Mouse (Mus musculus): ENCODE measurements around the gene Rnf167. TPM values are rescaled to one million over a fixed set of nuclear protein-coding genes. Genes with fewer than 3 reads are reported as not detected.

Rnf167 gene
- polyA plus RNA-seq, 1 experiment: 118 TPM

- WGBS: 83% methylated on average over 3 of the region's 3 CpGs
- Histone ChIP-seq H3K27ac (ENCODE audit: insufficient read depth, low read depth, low read length) (no peak overlapping the region), H3K36me3 (ENCODE audit: control insufficient read depth, insufficient read depth, low read length) (no peaks in the 10 kb centered on the region), H3K4me3 (ENCODE audit: insufficient read depth, low read depth, low read length) (no peak overlapping the region), H3K27me3 (replicated peaks; ENCODE audit: control insufficient read depth, insufficient read depth, low read length) (no peaks in the 10 kb centered on the region), H3K4me1 (ENCODE audit: control insufficient read depth, insufficient read depth, low read length) (peaks cover 8% of the 10 kb centered on the region)
- no peak for DNase-seq
- TF ChIP-seq POLR2A (IDR thresholded peaks at IDR 0.05; ENCODE audit: low read depth, low read length) (no peak), CTCF (conservative IDR thresholded peaks at IDR 0.05; ENCODE audit: insufficient read depth, insufficient read length, low read depth, low read length) (no peak)
These were observed 46.5 kb downstream of the Rnf167 start for GRCm38 (mm10) chr11:70693504-70693903.

- WGBS: 81% methylated on average over 3 of the region's 3 CpGs
- DNase-seq: no peak
- Histone ChIP-seq H3K36me3 (ENCODE audit: control insufficient read depth, insufficient read depth, low read length) (no peaks in the 10 kb centered on the region), H3K27me3 (replicated peaks; ENCODE audit: control insufficient read depth, insufficient read depth, low read length) (no peaks in the 10 kb centered on the region), H3K4me3 (ENCODE audit: insufficient read depth, low read depth, low read length) (no peak overlapping the region), H3K27ac (ENCODE audit: insufficient read depth, low read depth, low read length) (no peak overlapping the region), H3K4me1 (ENCODE audit: control insufficient read depth, insufficient read depth, low read length) (peaks cover 9% of the 10 kb centered on the region; the same call in 1 of the 2 replicates)
- TF ChIP-seq CTCF (conservative IDR thresholded peaks at IDR 0.05; ENCODE audit: insufficient read depth, insufficient read length, low read depth, low read length) (0 out of 2 replicates have a peak, but pooled peaks have one; percentile 14), POLR2A (IDR thresholded peaks at IDR 0.05; ENCODE audit: low read depth, low read length) (no peak)
These were observed 50.3 kb downstream of the Rnf167 start for GRCm38 (mm10) chr11:70697376-70697775.

GRCm38 (mm10) chr11:70699051-70699450, 52.0 kb downstream of the Rnf167 start:
- DNase-seq: no peak
- Histone ChIP-seq H3K27me3 (replicated peaks; ENCODE audit: control insufficient read depth, insufficient read depth, low read length) (no peaks in the 10 kb centered on the region), H3K4me3 (ENCODE audit: insufficient read depth, low read depth, low read length) (no peak overlapping the region), H3K27ac (ENCODE audit: insufficient read depth, low read depth, low read length) (no peak overlapping the region), H3K4me1 (ENCODE audit: control insufficient read depth, insufficient read depth, low read length) (peaks cover 9% of the 10 kb centered on the region; the same call in 1 of the 2 replicates), H3K36me3 (ENCODE audit: control insufficient read depth, insufficient read depth, low read length) (no peaks in the 10 kb centered on the region)
- WGBS: 83% methylated on average over 2 of the region's 2 CpGs
- TF ChIP-seq CTCF (conservative IDR thresholded peaks at IDR 0.05; ENCODE audit: insufficient read depth, insufficient read length, low read depth, low read length): no peak
- no peak for TF ChIP-seq POLR2A (IDR thresholded peaks at IDR 0.05; ENCODE audit: low read depth, low read length)

GRCm38 (mm10) chr11:70699722-70700556, 52.9 kb downstream of the Rnf167 start, which contains the start of the genes Inca1 and Kif1c:
Gene Inca1 (minus strand): TSS chr11:70700155.
Gene Kif1c (plus strand): TSS chr11:70700548.
- WGBS: 3% methylated on average over 69 of the region's 69 CpGs
- Histone ChIP-seq H3K36me3 (ENCODE audit: control insufficient read depth, insufficient read depth, low read length) (no peaks in the 10 kb centered on the region; the same call in none of the 2 replicates), H3K27ac (ENCODE audit: insufficient read depth, low read depth, low read length) (peak within 1 kb of the TSS; percentile 99), H3K4me1 (ENCODE audit: control insufficient read depth, insufficient read depth, low read length) (peaks cover 9% of the 10 kb centered on the region; the same call in 1 of the 2 replicates), H3K27me3 (replicated peaks; ENCODE audit: control insufficient read depth, insufficient read depth, low read length) (no peaks in the 10 kb centered on the region), H3K4me3 (ENCODE audit: insufficient read depth, low read depth, low read length) (peak within 1 kb of the TSS; percentile 70)
- peak; percentile 97 for DNase-seq
- TF ChIP-seq CTCF (conservative IDR thresholded peaks at IDR 0.05; ENCODE audit: insufficient read depth, insufficient read length, low read depth, low read length): no peak
- TF ChIP-seq POLR2A (IDR thresholded peaks at IDR 0.05; ENCODE audit: low read depth, low read length): peak; percentile 73

- peak overlapping the region; percentile 70 for H3K4me3 ChIP-seq (ENCODE audit: insufficient read depth, low read depth, low read length)
- no peaks in the 10 kb centered on the region for H3K27me3 ChIP-seq (replicated peaks; ENCODE audit: control insufficient read depth, insufficient read depth, low read length)
- TF ChIP-seq CTCF (conservative IDR thresholded peaks at IDR 0.05; ENCODE audit: insufficient read depth, insufficient read length, low read depth, low read length): no peak
- no peak for TF ChIP-seq POLR2A (IDR thresholded peaks at IDR 0.05; ENCODE audit: low read depth, low read length)
- under 1% methylated on average over 34 of the region's 34 CpGs for WGBS
- H3K36me3 ChIP-seq (ENCODE audit: control insufficient read depth, insufficient read depth, low read length): peaks cover 3% of the 10 kb centered on the region
- peak overlapping the region; percentile 63 for H3K27ac ChIP-seq (ENCODE audit: insufficient read depth, low read depth, low read length)
- H3K4me1 ChIP-seq (ENCODE audit: control insufficient read depth, insufficient read depth, low read length): peaks cover 9% of the 10 kb centered on the region; the same call in 1 of the 2 replicates
- DNase-seq: peak; percentile 87
These were observed 53.6 kb downstream of the Rnf167 start for GRCm38 (mm10) chr11:70700613-70701012.

Other genes starting within 250 kb of the Rnf167 start
- gene Pelp1, start 237.2 kb upstream of the Rnf167 start, polyA plus RNA-seq (2012; rRNA removed): 12.4 and 12.9 TPM in 2 replicates
- gene Arrb2, start 214.6 kb upstream of the Rnf167 start, polyA plus RNA-seq (2012; rRNA removed): 30.2 and 33.7 TPM in 2 replicates
- gene Med11, start 195.3 kb upstream of the Rnf167 start, polyA plus RNA-seq (2012; rRNA removed): 27.0 and 27.9 TPM in 2 replicates
- gene Zmynd15, start 187.8 kb upstream of the Rnf167 start, polyA plus RNA-seq (2012; rRNA removed): 11.6 and 12.4 TPM in 2 replicates
- gene Cxcl16, start 187.3 kb upstream of the Rnf167 start, polyA plus RNA-seq (2012; rRNA removed): 99.3 and 103 TPM in 2 replicates
- 0.31 TPM in 1 of 2 replicates, not detected in the other for gene Tm4sf5, start 142.0 kb upstream of the Rnf167 start, polyA plus RNA-seq (2012; rRNA removed)
- gene Vmo1, start 132.6 kb upstream of the Rnf167 start, polyA plus RNA-seq (2012; rRNA removed): 0.15 TPM in 1 of 2 replicates, not detected in the other
- 2.8 and 3.3 TPM in 2 replicates for gene Gltpd2, start 128.0 kb upstream of the Rnf167 start, polyA plus RNA-seq (2012; rRNA removed)
- gene Psmb6, start 121.9 kb upstream of the Rnf167 start, polyA plus RNA-seq (2012; rRNA removed): 335 and 398 TPM in 2 replicates
- gene Gm40193, start 114.3 kb upstream of the Rnf167 start, polyA plus RNA-seq (2012; rRNA removed): not detected in 2 replicates
- 16.6 and 18.0 TPM in 2 replicates for gene Pld2, start 107.2 kb upstream of the Rnf167 start, polyA plus RNA-seq (2012; rRNA removed)
- 73.1 and 91.8 TPM in 2 replicates for gene Mink1, start 84.4 kb upstream of the Rnf167 start, polyA plus RNA-seq (2012; rRNA removed)
- gene 4930544D05Rik, start 31.4 kb upstream of the Rnf167 start, polyA plus RNA-seq (2012; rRNA removed): 0.29 TPM in 1 of 2 replicates, not detected in the other
- gene Chrne, start 28.0 kb upstream of the Rnf167 start, polyA plus RNA-seq (2012; rRNA removed): 0.86 and 1.0 TPM in 2 replicates
- 0.03 TPM in 1 of 2 replicates, not detected in the other for gene Gp1ba, start 8.1 kb upstream of the Rnf167 start, polyA plus RNA-seq (2012; rRNA removed)
- gene Slc25a11, start 244 bp downstream of the Rnf167 start, polyA plus RNA-seq (2012; rRNA removed): 281 and 284 TPM in 2 replicates
- 686 and 750 TPM in 2 replicates for gene Pfn1, start 7.4 kb downstream of the Rnf167 start, polyA plus RNA-seq (2012; rRNA removed)
- gene Eno3, start 10.0 kb downstream of the Rnf167 start, polyA plus RNA-seq (2012; rRNA removed): 9.2 and 30.9 TPM in 2 replicates
- 44.6 and 59.8 TPM in 2 replicates for gene Spag7, start 22.2 kb downstream of the Rnf167 start, polyA plus RNA-seq (2012; rRNA removed)
- gene Camta2, start 40.9 kb downstream of the Rnf167 start, polyA plus RNA-seq (2012; rRNA removed): 23.6 and 28.7 TPM in 2 replicates
- 5.3 and 5.4 TPM in 2 replicates for gene Inca1, start 52.9 kb downstream of the Rnf167 start, polyA plus RNA-seq (2012; rRNA removed)
- 91.0 and 94.9 TPM in 2 replicates for gene Kif1c, start 53.3 kb downstream of the Rnf167 start, polyA plus RNA-seq (2012; rRNA removed)
- gene Zfp3, start 117.0 kb downstream of the Rnf167 start, polyA plus RNA-seq (2012; rRNA removed): 1.7 and 2.4 TPM in 2 replicates
- 1.7 and 2.4 TPM in 2 replicates for gene Scimp, start 165.4 kb downstream of the Rnf167 start, polyA plus RNA-seq (2012; rRNA removed)
- 3.7 and 4.7 TPM in 2 replicates for gene Rabep1, start 197.5 kb downstream of the Rnf167 start, polyA plus RNA-seq (2012; rRNA removed)

Data from kidney, adult 2 months (tissue).